Mouse (Mus musculus): ENCODE results near the gene Hist1h2ba.

Hist1h2ba gene

DNA sequence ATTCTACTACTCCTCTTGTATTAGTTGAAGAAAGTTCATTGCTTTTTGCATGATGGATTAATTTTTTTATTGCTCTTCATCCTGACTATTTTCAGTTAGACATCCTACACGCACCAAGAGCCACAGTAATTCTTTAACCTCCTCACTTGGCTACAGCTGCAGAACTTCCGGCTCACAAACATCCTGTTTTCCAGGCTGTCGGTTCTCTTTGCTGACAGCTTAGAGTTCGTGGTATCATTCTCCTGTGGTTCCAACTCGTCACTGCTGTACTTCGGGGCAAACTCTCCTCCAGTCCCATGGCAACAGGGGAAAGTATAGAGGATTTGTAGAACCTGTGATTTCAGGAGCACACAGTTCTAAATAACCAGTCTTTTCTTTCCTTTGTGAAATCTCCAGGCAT is 35.7 kb downstream of the Hist1h2ba start:
- peak; percentile 45 for DNase-seq

DNA sequence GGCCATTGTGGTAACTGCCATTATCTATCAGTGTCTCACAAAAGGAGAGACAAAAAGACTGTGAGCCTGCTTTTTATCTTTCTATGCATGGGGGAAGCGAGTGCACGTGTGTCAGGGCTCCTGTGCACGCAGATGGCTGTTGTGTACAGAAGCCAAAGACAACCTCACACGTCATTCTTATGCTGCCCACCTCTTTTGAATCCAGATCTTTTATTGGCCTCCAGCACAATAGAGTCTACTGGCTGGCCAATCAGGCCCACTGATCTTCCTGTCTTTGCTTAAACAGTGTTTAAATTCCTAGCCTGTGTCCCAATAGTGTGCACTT is 40.7 kb downstream of the Hist1h2ba start:
- DNase-seq, result no peak

DNA sequence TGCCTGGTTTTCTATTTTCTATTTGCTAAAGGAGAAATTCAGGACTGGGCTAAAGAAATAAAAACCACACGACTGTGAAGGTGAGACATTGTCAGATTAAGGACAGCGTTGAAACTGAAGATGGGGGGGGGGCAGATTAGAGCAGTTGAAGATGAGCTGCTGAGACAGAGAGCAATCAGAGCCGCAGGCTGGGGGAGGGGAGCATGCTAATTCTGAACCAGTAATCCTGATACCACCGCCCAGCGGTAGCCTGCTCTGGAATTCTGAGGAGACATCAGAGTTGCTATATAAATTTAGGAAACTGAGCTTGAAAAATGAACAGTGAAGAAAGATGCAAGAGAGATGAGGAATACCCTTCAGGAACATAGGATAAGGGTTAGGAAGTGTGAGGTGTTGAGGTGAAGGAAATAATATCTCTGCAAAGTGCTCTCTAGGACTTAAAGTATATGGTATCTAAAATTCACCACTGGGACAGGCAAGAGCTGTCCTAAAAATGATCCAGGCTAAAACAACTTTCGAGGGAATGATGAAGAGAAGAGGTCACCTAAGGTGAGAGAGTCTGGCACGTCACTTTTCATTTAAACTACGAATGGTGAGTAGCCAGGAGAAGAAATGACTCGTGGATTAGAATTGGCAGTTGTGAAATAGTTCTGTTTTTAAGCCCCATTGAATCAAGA is 41.2 kb downstream of the Hist1h2ba start:
- DNase-seq, result no peak

DNA sequence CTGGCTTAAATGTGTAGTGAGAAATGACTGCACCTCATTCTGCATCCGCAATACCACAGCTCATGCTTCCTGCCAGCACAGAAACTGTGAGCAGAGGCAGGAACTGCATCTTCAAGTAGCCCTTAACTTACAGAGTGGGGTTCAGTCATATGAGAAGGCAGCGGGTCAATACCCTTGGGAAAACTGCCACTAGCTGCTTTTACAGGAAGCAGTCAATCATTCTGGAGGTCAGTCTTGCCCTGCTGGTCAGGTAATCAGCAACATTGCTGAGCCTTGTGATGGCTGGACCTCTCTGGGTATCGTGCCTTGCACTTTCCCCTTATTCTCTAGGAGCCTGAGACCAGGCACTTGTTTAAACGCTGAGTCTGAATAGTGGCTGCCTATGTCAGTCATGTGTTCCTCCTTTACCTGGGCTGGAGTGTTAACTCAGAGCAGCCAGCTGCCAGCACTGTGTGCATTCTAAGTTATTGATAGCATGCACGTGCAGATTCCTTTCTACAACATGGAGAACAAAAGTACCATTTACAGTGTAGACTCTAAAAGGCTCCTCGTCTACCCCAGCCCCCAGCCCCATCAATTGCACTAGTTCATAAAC is 44.8 kb downstream of the Hist1h2ba start:
- peak; percentile 32 for DNase-seq

DNA sequence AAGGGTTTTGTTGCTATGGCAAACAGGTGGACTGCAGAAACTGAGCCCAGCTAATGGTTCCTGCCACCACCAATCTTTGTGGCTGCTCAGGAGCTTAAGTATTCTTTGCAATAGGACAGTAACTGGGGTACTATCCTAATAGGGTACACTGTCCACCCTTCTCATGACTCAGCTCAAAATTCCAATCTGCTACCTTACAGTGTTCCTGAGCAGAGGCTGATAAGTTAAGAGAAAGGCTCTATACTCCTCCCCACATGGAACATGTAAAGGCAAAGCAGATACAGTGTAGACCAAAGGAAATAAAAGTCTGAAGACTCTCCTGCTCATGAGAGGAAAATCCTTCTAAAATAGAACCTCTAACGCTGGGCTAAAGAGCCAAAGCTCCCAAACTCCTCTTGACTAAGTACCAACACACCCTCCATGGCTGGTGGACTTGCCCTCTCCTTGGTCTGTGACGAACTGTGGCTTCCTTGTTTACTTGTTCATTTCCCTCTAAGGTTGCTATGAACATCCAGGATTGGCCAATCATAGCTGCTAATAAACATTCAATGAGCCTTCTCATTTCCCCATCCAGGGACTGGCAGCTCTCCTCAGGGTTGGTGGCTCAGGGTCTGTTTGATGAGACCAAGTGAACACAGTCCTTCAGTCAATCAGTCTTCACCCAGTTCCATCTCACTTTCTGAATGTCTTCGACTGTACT is 46.8 kb downstream of the Hist1h2ba start:
- DNase-seq, result no peak

DNA sequence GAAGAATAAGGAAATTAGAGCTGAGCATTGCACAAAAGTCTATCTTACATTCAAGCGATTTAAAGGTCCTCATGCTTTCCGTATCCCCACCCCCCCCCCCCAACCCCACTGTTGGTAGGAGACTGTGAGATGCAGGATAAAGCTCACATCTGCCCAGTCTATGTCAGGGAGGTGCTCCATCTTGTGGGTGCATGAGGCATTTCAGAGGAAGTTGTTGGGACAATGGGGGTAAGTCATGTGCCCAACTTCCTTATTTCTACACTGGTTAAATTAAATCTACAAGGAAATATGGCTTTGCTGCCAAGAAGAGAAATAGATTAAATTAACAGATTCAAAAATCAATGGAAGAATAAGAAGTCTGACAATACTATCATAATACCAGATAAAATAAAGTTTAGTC is 48.4 kb downstream of the Hist1h2ba start:
- peak; percentile 36 for DNase-seq
